Mouse (Mus musculus): Measurements from ENCODE around the gene Gp1bb. TPM values are rescaled to one million over a fixed set of nuclear protein-coding genes. Genes with fewer than 3 reads are reported as not detected.
A peak's percentile ranks its signal among the peaks of the same experiment; 100 is the strongest.

The Gp1bb gene
- polyA plus RNA-seq, 1 experiment from 2014 or later = 13.7 TPM

DNA sequence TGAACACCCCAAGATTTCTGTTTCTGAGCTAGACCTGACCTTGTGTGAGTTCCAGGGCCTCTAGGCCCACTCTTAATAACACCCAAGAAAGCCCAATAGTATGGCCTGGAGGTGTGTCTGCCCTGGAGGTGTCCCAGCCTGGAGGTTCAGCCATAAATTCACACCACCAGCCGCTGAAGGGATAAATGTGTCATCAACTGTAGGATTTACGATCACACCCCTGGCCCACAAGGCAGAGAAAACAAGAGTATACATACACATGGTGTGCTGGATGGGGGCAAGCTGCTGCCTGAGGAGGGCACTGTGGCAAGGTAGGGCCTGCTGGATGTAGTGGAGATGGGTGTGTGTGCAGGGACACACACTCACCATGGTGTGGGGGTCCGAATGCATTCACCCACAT, 8.9 kb downstream of the Gp1bb start:
- H3K36me3 ChIP-seq (replicated peaks; ENCODE audit: control insufficient read depth, insufficient read depth) = no peaks in the 10 kb centered on the region
- no peak overlapping the region for H3K9ac ChIP-seq
- WGBS = 81% methylated on average over 3 of the region's 3 CpGs
- 0 out of 2 replicates have a peak, but pooled peaks cover 5% of the 10 kb centered on the region for H3K4me1 ChIP-seq (replicated peaks; ENCODE audit: control insufficient read depth, insufficient read depth, low read length)
- no peak overlapping the region for H3K4me2 ChIP-seq (replicated peaks)
- no peak for DNase-seq (ENCODE audit: low spot score)
- ATAC-seq (ENCODE audit: low FRiP score) = no peak
- peaks cover 17% of the 10 kb centered on the region for H3K27me3 ChIP-seq (ENCODE audit: control insufficient read depth, insufficient read depth, low read length)
- no peak overlapping the region for H3K27ac ChIP-seq
- no peaks in the 10 kb centered on the region for H3K9me3 ChIP-seq (ENCODE audit: control insufficient read depth, low read length)
- H3K4me3 ChIP-seq (replicated peaks; ENCODE audit: low read length) = no peak overlapping the region

DNA sequence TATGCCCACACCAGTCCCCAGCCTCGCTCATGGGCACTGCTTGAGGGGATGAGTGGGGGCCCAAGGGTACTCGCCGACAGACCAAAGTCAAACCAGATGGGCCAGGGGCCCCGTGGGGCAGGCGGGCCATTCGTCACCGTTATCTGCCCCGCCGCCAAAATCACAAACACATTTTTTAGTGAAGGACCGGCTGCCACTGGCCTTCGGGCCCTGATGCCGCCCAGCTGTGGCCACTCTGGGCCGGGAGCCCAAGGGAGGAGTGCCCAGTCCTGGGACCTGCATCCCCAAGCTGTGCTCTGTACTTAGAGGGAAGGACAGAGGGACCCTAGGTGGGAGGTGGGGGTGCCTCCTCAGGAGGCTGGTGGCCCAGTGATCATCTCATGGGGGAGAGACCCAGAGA, 10.5 kb downstream of the Gp1bb start:
- Histone ChIP-seq H3K4me1 (replicated peaks; ENCODE audit: control insufficient read depth, insufficient read depth, low read length) (no peaks in the 10 kb centered on the region), H3K9me3 (ENCODE audit: control insufficient read depth, low read length) (no peaks in the 10 kb centered on the region), H3K4me3 (replicated peaks; ENCODE audit: low read length) (no peak overlapping the region), H3K27ac (no peak overlapping the region), H3K4me2 (replicated peaks) (no peak overlapping the region), H3K9ac (no peak overlapping the region), H3K36me3 (replicated peaks; ENCODE audit: control insufficient read depth, insufficient read depth) (no peaks in the 10 kb centered on the region), H3K27me3 (ENCODE audit: control insufficient read depth, insufficient read depth, low read length) (peaks cover 12% of the 10 kb centered on the region)
- ATAC-seq (ENCODE audit: low FRiP score) = no peak
- 57% methylated on average over 13 of the region's 13 CpGs for WGBS
- DNase-seq (ENCODE audit: low spot score) = no peak

DNA sequence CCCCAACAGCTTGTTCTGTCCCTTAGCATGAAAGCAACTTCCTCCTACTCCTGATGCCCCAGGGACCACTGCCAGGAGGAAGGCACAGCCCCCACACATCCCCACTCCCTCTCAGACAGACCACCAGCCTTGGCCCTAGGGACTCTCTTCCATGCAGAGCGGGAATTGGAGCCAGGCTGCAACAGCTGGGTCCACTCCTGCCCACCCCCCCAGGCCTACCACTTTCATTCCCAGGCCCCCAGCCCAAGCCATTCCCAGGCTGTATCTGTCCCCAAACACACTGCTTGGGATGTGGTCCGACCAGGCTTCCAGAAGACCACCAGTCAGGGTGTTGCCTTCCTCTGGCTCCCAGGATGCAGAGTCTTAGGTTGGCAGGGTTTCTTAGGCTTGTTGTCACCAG, 13.1 kb downstream of the Gp1bb start:
- Histone ChIP-seq H3K4me3 (replicated peaks; ENCODE audit: low read length) (no peak overlapping the region), H3K27me3 (ENCODE audit: control insufficient read depth, insufficient read depth, low read length) (peaks cover 7% of the 10 kb centered on the region; the same call in 1 of the 2 replicates), H3K27ac (no peak overlapping the region), H3K4me1 (replicated peaks; ENCODE audit: control insufficient read depth, insufficient read depth, low read length) (no peaks in the 10 kb centered on the region), H3K9me3 (ENCODE audit: control insufficient read depth, low read length) (no peaks in the 10 kb centered on the region), H3K4me2 (replicated peaks) (no peak overlapping the region), H3K36me3 (replicated peaks; ENCODE audit: control insufficient read depth, insufficient read depth) (no peaks in the 10 kb centered on the region), H3K9ac (no peak overlapping the region)
- DNase-seq (ENCODE audit: low spot score) (no peak), ATAC-seq (ENCODE audit: low FRiP score) (no peak)
- whole genome bisulfite sequencing = 52% methylated on average over 2 of the region's 2 CpGs

DNA sequence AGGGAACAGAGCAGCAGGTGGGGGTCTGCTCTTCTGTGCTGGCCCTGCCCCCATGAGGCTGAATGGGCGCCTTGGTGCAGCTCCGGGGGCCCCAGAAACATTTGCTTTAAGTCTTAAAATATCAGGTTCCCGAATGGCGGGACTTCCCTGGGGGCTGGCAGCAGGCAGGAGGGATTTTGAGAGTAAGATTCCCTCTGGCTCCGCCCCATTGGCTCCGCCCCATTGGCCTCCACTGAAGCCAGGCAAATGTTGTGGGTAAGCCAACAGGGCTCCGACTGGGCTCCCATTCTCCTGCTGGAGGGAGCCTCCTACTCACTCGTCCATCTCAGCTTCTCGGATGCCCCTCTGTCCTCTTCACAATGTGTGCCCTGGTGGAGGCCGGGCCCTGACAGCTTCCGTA, 14.0 kb downstream of the Gp1bb start:
- no peaks in the 10 kb centered on the region for H3K4me1 ChIP-seq (replicated peaks; ENCODE audit: control insufficient read depth, insufficient read depth, low read length)
- no peak for ATAC-seq (ENCODE audit: low FRiP score)
- H3K9ac ChIP-seq = no peak overlapping the region
- no peaks in the 10 kb centered on the region for H3K9me3 ChIP-seq (ENCODE audit: control insufficient read depth, low read length)
- H3K27me3 ChIP-seq (ENCODE audit: control insufficient read depth, insufficient read depth, low read length) = peaks cover 7% of the 10 kb centered on the region; the same call in 1 of the 2 replicates
- 2% methylated on average over 11 of the region's 11 CpGs for WGBS
- no peak overlapping the region for H3K4me2 ChIP-seq (replicated peaks)
- H3K4me3 ChIP-seq (replicated peaks; ENCODE audit: low read length) = no peak overlapping the region
- no peak overlapping the region for H3K27ac ChIP-seq
- H3K36me3 ChIP-seq (replicated peaks; ENCODE audit: control insufficient read depth, insufficient read depth) = no peaks in the 10 kb centered on the region
- DNase-seq (ENCODE audit: low spot score) = no peak

DNA sequence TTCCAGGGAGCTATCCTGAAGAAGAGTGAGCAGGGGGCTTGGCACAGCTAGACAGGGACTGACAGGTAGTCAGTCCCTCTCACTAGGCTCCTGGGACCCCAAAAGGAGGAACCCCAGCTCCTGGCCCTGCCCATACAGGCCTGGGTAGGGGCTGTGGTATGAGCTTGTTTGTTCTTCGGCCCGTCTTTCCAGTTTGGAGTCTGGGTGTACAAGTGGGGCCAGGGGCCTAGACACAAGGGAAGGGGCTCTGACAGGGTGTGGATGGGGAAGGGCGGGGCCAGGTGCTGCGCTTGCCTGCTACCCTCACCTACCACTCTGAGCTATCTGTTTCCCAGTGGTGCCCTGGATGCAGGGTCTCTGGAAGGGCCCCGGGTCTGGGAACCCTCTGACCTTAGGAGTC, 16.5 kb downstream of the Gp1bb start:
- H3K27ac ChIP-seq = no peak overlapping the region
- H3K36me3 ChIP-seq (replicated peaks; ENCODE audit: control insufficient read depth, insufficient read depth) = no peaks in the 10 kb centered on the region
- WGBS = 80% methylated on average over 5 of the region's 5 CpGs
- H3K4me2 ChIP-seq (replicated peaks) = no peak overlapping the region
- no peak overlapping the region for H3K4me3 ChIP-seq (replicated peaks; ENCODE audit: low read length)
- no peaks in the 10 kb centered on the region for H3K9me3 ChIP-seq (ENCODE audit: control insufficient read depth, low read length)
- no peaks in the 10 kb centered on the region for H3K4me1 ChIP-seq (replicated peaks; ENCODE audit: control insufficient read depth, insufficient read depth, low read length)
- ATAC-seq (ENCODE audit: low FRiP score) = no peak
- DNase-seq (ENCODE audit: low spot score) = no peak
- no peak overlapping the region for H3K9ac ChIP-seq
- peaks cover 7% of the 10 kb centered on the region; the same call in 1 of the 2 replicates for H3K27me3 ChIP-seq (ENCODE audit: control insufficient read depth, insufficient read depth, low read length)

DNA sequence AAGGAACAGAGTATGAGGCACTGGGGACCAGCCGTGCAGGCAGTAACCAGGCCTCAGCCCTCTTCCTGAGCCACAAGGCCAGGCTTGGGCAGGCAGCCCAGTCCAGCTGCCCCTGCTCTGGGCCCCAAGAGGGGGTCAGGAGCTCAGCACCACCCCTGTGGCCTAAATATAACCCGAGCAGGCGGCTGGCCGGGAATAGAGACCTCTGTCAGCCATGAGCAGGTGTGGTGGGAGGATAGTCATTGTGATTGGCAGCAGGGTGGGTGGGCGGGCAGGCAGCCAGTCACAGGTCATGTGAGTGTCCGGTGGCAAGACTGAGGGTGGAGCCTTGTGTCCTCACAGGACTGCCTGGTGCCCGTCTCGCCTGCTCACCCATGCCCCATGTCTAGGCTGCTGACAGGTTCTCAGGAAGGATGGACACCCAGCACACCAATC, 17.9 kb downstream of the Gp1bb start:
- no peaks in the 10 kb centered on the region for H3K27me3 ChIP-seq (ENCODE audit: control insufficient read depth, insufficient read depth, low read length)
- H3K4me3 ChIP-seq (replicated peaks; ENCODE audit: low read length) = no peak overlapping the region
- H3K27ac ChIP-seq = no peak overlapping the region
- DNase-seq (ENCODE audit: low spot score) (no peak), ATAC-seq (ENCODE audit: low FRiP score) (no peak)
- H3K36me3 ChIP-seq (replicated peaks; ENCODE audit: control insufficient read depth, insufficient read depth) = no peaks in the 10 kb centered on the region
- WGBS = 63% methylated on average over 8 of the region's 8 CpGs
- no peak overlapping the region for H3K9ac ChIP-seq
- H3K4me1 ChIP-seq (replicated peaks; ENCODE audit: control insufficient read depth, insufficient read depth, low read length) = no peaks in the 10 kb centered on the region
- no peaks in the 10 kb centered on the region for H3K9me3 ChIP-seq (ENCODE audit: control insufficient read depth, low read length)
- H3K4me2 ChIP-seq (replicated peaks) = no peak overlapping the region

DNA sequence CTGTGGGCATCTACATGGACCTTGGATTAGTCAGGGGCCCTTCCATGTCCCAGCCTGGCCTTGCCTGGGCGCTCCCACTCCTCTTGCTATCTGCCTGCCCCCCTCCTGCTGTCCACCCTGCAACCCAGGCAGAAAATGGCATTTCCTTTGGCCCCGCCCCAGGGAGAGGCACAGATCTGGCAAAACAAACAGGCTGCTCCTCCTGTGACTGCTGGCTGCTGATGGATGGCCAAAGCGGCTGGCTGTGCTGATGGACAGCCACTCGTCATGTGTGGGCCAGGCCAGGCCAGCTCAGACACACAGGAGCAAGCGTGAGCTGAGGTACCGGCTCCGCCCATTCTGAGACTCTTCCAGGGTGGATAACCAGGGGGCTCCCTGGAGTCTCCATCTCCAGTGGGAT, 20.8 kb downstream of the Gp1bb start:
- H3K36me3 ChIP-seq (replicated peaks; ENCODE audit: control insufficient read depth, insufficient read depth) = no peaks in the 10 kb centered on the region
- H3K27ac ChIP-seq = no peak overlapping the region
- WGBS = 67% methylated on average over 7 of the region's 7 CpGs
- ATAC-seq (ENCODE audit: low FRiP score) (no peak), DNase-seq (ENCODE audit: low spot score) (no peak)
- no peak overlapping the region for H3K9ac ChIP-seq
- no peak overlapping the region for H3K4me2 ChIP-seq (replicated peaks)
- H3K27me3 ChIP-seq (ENCODE audit: control insufficient read depth, insufficient read depth, low read length) = no peaks in the 10 kb centered on the region
- H3K4me3 ChIP-seq (replicated peaks; ENCODE audit: low read length) = no peak overlapping the region
- H3K4me1 ChIP-seq (replicated peaks; ENCODE audit: control insufficient read depth, insufficient read depth, low read length) = no peaks in the 10 kb centered on the region
- H3K9me3 ChIP-seq (ENCODE audit: control insufficient read depth, low read length) = no peaks in the 10 kb centered on the region

DNA sequence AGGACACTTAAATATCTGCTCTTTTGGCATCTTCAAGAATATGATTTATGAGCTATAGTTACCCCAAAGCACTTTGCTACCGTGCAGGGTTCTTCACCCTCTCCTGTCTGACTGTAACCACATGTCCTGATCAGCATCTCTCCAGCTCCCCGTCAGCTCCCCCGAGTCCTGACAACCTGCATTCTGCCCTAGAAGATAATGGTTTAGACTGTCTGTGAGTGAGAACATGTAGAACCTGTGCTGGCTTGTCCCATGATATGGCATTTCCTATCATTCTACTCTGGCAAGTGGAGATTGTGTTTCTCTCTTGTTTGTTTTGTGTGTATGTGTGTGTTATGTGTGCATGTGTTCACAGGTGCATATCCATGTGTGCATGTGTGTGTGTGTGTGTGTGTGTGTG, 24.2 kb downstream of the Gp1bb start:
- WGBS = 84% methylated on average over 3 of the region's 3 CpGs
- ATAC-seq (ENCODE audit: low FRiP score) = no peak
- H3K4me3 ChIP-seq (replicated peaks; ENCODE audit: low read length) = no peak overlapping the region
- no peaks in the 10 kb centered on the region for H3K4me1 ChIP-seq (replicated peaks; ENCODE audit: control insufficient read depth, insufficient read depth, low read length)
- H3K9me3 ChIP-seq (ENCODE audit: control insufficient read depth, low read length) = no peaks in the 10 kb centered on the region
- H3K4me2 ChIP-seq (replicated peaks) = no peak overlapping the region
- H3K27ac ChIP-seq = no peak overlapping the region
- H3K36me3 ChIP-seq (replicated peaks; ENCODE audit: control insufficient read depth, insufficient read depth) = no peaks in the 10 kb centered on the region
- H3K27me3 ChIP-seq (ENCODE audit: control insufficient read depth, insufficient read depth, low read length) = peaks cover 6% of the 10 kb centered on the region
- DNase-seq (ENCODE audit: low spot score) = no peak
- no peak overlapping the region for H3K9ac ChIP-seq

DNA sequence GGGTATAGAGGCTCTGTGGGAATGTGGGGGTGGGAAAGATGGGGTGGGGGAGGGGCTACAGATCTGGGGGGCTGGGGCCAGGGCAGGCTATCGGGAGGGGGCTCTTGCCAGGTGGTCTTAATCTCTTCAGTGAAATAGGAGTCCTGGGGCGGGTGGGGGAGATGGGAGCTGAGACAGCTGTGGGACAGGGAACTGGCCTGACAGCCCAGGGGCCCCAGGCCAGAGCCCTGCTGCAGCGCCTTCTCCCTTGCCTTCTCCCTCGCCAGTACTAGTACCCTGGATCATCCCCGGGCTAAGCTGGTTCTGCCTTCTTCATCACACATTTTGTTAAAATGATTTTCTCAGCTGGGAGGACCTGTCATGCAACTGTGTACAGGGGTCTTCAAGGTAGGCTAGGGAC, 25.9 kb downstream of the Gp1bb start:
- H3K9ac ChIP-seq = no peak overlapping the region
- H3K4me2 ChIP-seq (replicated peaks) = no peak overlapping the region
- H3K4me3 ChIP-seq (replicated peaks; ENCODE audit: low read length) = no peak overlapping the region
- no peaks in the 10 kb centered on the region for H3K9me3 ChIP-seq (ENCODE audit: control insufficient read depth, low read length)
- no peak overlapping the region for H3K27ac ChIP-seq
- peaks cover 4% of the 10 kb centered on the region; the same call in 1 of the 2 replicates for H3K4me1 ChIP-seq (replicated peaks; ENCODE audit: control insufficient read depth, insufficient read depth, low read length)
- H3K36me3 ChIP-seq (replicated peaks; ENCODE audit: control insufficient read depth, insufficient read depth) = no peaks in the 10 kb centered on the region
- 68% methylated on average over 5 of the region's 5 CpGs for WGBS
- ATAC-seq (ENCODE audit: low FRiP score) = 0 out of 2 replicates have a peak, but pooled peaks have one; percentile 38
- peaks cover 20% of the 10 kb centered on the region for H3K27me3 ChIP-seq (ENCODE audit: control insufficient read depth, insufficient read depth, low read length)
- DNase-seq (ENCODE audit: low spot score) = no peak

DNA sequence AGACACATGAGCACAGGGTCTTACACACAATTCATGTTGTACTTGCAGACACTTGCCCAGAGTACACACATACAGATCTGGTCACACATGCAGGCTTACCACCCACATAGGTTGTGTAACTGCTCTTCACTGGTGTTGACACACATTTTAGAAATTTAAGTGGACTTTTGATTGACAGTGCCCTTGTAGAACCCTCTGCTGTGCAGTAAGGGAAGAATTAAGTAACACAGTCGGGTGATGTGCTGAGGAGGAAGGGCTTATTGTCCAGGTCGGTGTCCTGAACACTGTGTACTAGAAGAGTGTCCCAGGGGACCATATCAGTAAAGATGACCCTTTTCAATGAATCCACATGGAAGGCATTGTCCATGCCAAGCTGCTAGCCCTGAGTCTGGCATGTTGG, 28.3 kb downstream of the Gp1bb start:
- Histone ChIP-seq H3K27ac (no peak overlapping the region), H3K27me3 (ENCODE audit: control insufficient read depth, insufficient read depth, low read length) (peaks cover 44% of the 10 kb centered on the region), H3K4me2 (replicated peaks) (no peak overlapping the region), H3K9me3 (ENCODE audit: control insufficient read depth, low read length) (no peaks in the 10 kb centered on the region), H3K9ac (no peak overlapping the region), H3K4me1 (replicated peaks; ENCODE audit: control insufficient read depth, insufficient read depth, low read length) (peaks cover 9% of the 10 kb centered on the region), H3K36me3 (replicated peaks; ENCODE audit: control insufficient read depth, insufficient read depth) (no peaks in the 10 kb centered on the region), H3K4me3 (replicated peaks; ENCODE audit: low read length) (no peak overlapping the region)
- ATAC-seq (ENCODE audit: low FRiP score) = no peak
- 72% methylated on average over 2 of the region's 2 CpGs for WGBS
- no peak for DNase-seq (ENCODE audit: low spot score)

Measured in hindbrain, embryonic 14.5 days (tissue).